Mouse (Mus musculus): ENCODE measurements around the gene Hoxc8.

- no peak for TF ChIP-seq CTCF (IDR thresholded peaks at IDR 0.05; ENCODE audit: low read depth)
- TF ChIP-seq EP300 (IDR thresholded peaks at IDR 0.05; ENCODE audit: low read depth), result no peak
Observed at GRCm38 (mm10) chr15:103024131-103024530, 33.7 kb downstream of the Hoxc8 start.
